ENCODE assay signal across 12 mouse cellular contexts in genomic region chr2:156297653-156298052, GRCm38 (mm10). TPM values are rescaled to one million over a fixed set of nuclear protein-coding genes. Genes with fewer than 3 reads are reported as not detected.
DNase-seq lines count a peak whose midpoint lies in the region; ATAC-seq lines count a peak whose summit lies in the region.
"Had no signal": no experiment of that assay in that cellular context is flagged by ENCODE, and none has a peak within 500 bp of the region (broad histone marks: within the 10 kb centered on the region; RNA-seq: fewer than 3 reads in every experiment).

No protein-coding gene starts in this region.

- peaks cover 12% of the 10 kb centered on the region; the same call in 1 of the 2 replicates for H3K4me1 ChIP-seq in kidney, embryonic 16.5 days (ENCODE audit: insufficient read depth, low read length)
- peaks cover 9% of the 10 kb centered on the region; the same call in 1 of the 2 replicates for H3K4me1 ChIP-seq in heart, embryonic 15.5 days (replicated peaks)
- H3K4me1 ChIP-seq: forebrain, embryonic 10.5 days; limb, embryonic 15.5 days; midbrain, embryonic 10.5 days had no signal

- no peak overlapping the region for H3K9ac ChIP-seq in kidney, embryonic 16.5 days (replicated peaks; ENCODE audit: low read length)
- no peak overlapping the region for H3K9ac ChIP-seq in heart, embryonic 15.5 days
- H3K9ac ChIP-seq: limb, embryonic 15.5 days had no signal

- H3K27me3 ChIP-seq in kidney, embryonic 16.5 days (ENCODE audit: insufficient read depth, low read length), result no peaks in the 10 kb centered on the region
- H3K27me3 ChIP-seq in heart, embryonic 15.5 days, result no peaks in the 10 kb centered on the region
- H3K27me3 ChIP-seq: limb, embryonic 15.5 days had no signal

- H3K9me3 ChIP-seq in kidney, embryonic 16.5 days (ENCODE audit: low read length), result no peaks in the 10 kb centered on the region
- no peaks in the 10 kb centered on the region for H3K9me3 ChIP-seq in heart, embryonic 15.5 days (replicated peaks)
- H3K9me3 ChIP-seq: forebrain, embryonic 10.5 days; limb, embryonic 15.5 days; midbrain, embryonic 10.5 days had no signal

- WGBS in kidney, embryonic 16.5 days, result 58% methylated on average over 3 of the region's 3 CpGs
- WGBS in heart, embryonic 15.5 days, result 52% methylated on average over 3 of the region's 3 CpGs

- ATAC-seq in kidney, embryonic 16.5 days (ENCODE audit: low FRiP score, low TSS enrichment), result peak; percentile 86
- ATAC-seq in heart, embryonic 15.5 days (replicated peaks; ENCODE audit: insufficient number of reproducible peaks, insufficient read depth, low FRiP score, low read depth), result no peak; the same call in 1 of the 2 replicates
- ATAC-seq in inflammation-experienced regulatory T-cells, adult 6 months, result no peak

- H3K27ac ChIP-seq in kidney, embryonic 16.5 days (ENCODE audit: low read length), result peak overlapping the region; percentile 5; the same call in 1 of the 2 replicates
- peak overlapping the region; percentile 9; the same call in 1 of the 2 replicates for H3K27ac ChIP-seq in heart, embryonic 15.5 days
- H3K27ac ChIP-seq: forebrain, embryonic 10.5 days; limb, embryonic 15.5 days; midbrain, embryonic 10.5 days had no signal

- H3K4me3 ChIP-seq in kidney, embryonic 16.5 days (ENCODE audit: low read length), result no peak overlapping the region
- no peak overlapping the region for H3K4me3 ChIP-seq in heart, embryonic 15.5 days
- H3K4me3 ChIP-seq: forebrain, embryonic 10.5 days; limb, embryonic 15.5 days; midbrain, embryonic 10.5 days had no signal

- no peak for DNase-seq in kidney, adult 18-20 months
- DNase-seq in adipocyte (ENCODE audit: low spot score), result peak; percentile 30
- DNase-seq in kidney, postnatal 25 days, result peak; percentile 57 to 69
- DNase-seq in adrenal gland, postnatal 14 days, result no peak
- no peak for DNase-seq in gastrocnemius, postnatal 25 days
- DNase-seq: cerebellum, postnatal 36 days had no signal

- no peak overlapping the region for H3K4me2 ChIP-seq in kidney, embryonic 16.5 days (replicated peaks; ENCODE audit: low read depth, low read length)
- no peak overlapping the region for H3K4me2 ChIP-seq in heart, embryonic 15.5 days
- H3K4me2 ChIP-seq: limb, embryonic 15.5 days had no signal

- peaks cover 46% of the 10 kb centered on the region for H3K36me3 ChIP-seq in kidney, embryonic 16.5 days (ENCODE audit: insufficient read depth, low read length)
- H3K36me3 ChIP-seq in heart, embryonic 15.5 days, result peaks cover 29% of the 10 kb centered on the region; the same call in 1 of the 2 replicates

RNA-seq across cellular contexts. Expression of gene Cnbd2, which starts 14.4 kb away (rescaled TPM):
- 5.5 and 8.1 TPM in 2 replicates for polyA plus RNA-seq in kidney, embryonic 16.5 days (2015; fragmentation: Nextera tagmentation; extraction: Ambion mirVana)
- 2.6 TPM in 2 replicates for polyA plus RNA-seq in heart, embryonic 15.5 days (2015; fragmentation: Nextera tagmentation; extraction: Ambion mirVana)
- 1.5 and 2.6 TPM in 2 replicates for total RNA-seq in adrenal gland, postnatal 14 days (2021)
- 1 to 10 TPM; 5.3 to 7.5 (median 5.8) TPM for polyA plus RNA-seq in inflammation-experienced regulatory T-cells, adult 6 months (2017; shearing (Covaris generic))
- under 1 TPM; 0.84 to 0.91 TPM for total RNA-seq in gastrocnemius, postnatal 25 days (2021)

RNA-seq across cellular contexts. Expression of gene Scand1, which starts 14.9 kb away (rescaled TPM):
- polyA plus RNA-seq in kidney, embryonic 16.5 days (2015; fragmentation: Nextera tagmentation; extraction: Ambion mirVana), result 48.8 and 58.0 TPM in 2 replicates
- polyA plus RNA-seq in heart, embryonic 15.5 days (2015; fragmentation: Nextera tagmentation; extraction: Ambion mirVana), result 56.0 and 61.0 TPM in 2 replicates
- 93.5 and 97.9 TPM in 2 replicates for total RNA-seq in adrenal gland, postnatal 14 days (2021)
- polyA plus RNA-seq in inflammation-experienced regulatory T-cells, adult 6 months (2017; shearing (Covaris generic)), result 1 to 10 TPM in 2 of 3 experiments, not detected in 1; 2.8 to 5.1 TPM
- total RNA-seq in gastrocnemius, postnatal 25 days (2021), result 10 to 100 TPM; 58.5 to 59.5 TPM

Comparison
In these comparisons a context has a peak if more than half of its experiments do, and no peak if none do; other contexts are left out.
1. DNase-seq: peak in adipocyte (single experiment) and kidney, postnatal 25 days (2 of 2); none in kidney, adult 18-20 months (single experiment), adrenal gland, postnatal 14 days (single experiment) and gastrocnemius, postnatal 25 days (single experiment).